Mouse (Mus musculus): ENCODE data around the gene Nms.

DNA sequence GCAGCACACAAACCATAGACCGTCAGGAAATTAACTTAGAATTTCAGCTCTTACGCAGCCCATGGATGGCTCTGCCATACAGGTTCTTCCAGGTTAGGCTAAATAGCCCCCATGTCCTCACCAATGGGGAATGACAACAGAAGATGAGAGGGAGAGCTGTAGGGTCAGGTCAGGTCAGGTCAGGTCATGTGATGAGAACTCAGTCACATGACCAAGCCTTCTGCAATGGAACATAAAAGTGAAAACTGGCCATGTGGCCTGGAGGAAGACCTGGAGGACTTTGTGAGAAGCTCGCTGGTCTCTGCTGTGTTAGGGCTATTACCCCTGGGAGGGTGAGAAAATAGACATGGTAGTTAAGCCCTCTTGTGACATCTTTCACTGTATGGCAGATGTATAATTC lies 17.5 kb downstream of the Nms start:
- no peak for TF ChIP-seq POLR2A (IDR thresholded peaks at IDR 0.05; ENCODE audit: low read depth, low read length)
- no peak for TF ChIP-seq CTCF (conservative IDR thresholded peaks at IDR 0.05; ENCODE audit: insufficient read depth, insufficient read length, low read depth, low read length)

Data from kidney, adult 2 months (tissue).